Mouse (Mus musculus) midbrain, embryonic 11.5 days (tissue): ENCODE data around the gene Naa38. TPM values are rescaled to one million over a fixed set of nuclear protein-coding genes. Genes with fewer than 3 reads are reported as not detected.

Experiments used
- ATAC-seq: fragments of 200-750 bp; cut with Nextera tagmentation; 2 replicates; pipeline ENCODE4 v1.8.0; 2017; ENCODE audit warnings: moderate TSS enrichment, moderate library complexity; ENCODE audit not compliant: low FRiP score
- DNase-seq: peaks from one replicate; pipeline ENCODE4 v3.0.0; 2015; ENCODE audit warnings: low spot score; ENCODE audit errors: missing footprints
- H3K27ac ChIP-seq: fragments of 300-500 bp; sonication (generic); 2 replicates; pipeline ENCODE4 v1.5.1; 2014; ENCODE audit warnings: low read depth, low read length
- H3K27me3 ChIP-seq: fragments of 300-500 bp; sonication (generic); 2 replicates; pipeline ENCODE4 v1.6.1; 2014; ENCODE audit warnings: mild to moderate bottlenecking, low read length, moderate library complexity, mixed read lengths; ENCODE audit not compliant: control insufficient read depth, insufficient read depth
- H3K36me3 ChIP-seq: fragments of 300-500 bp; sonication (generic); 2 replicates; pipeline ENCODE4 v1.6.1; 2014; ENCODE audit warnings: mild to moderate bottlenecking, low read length, moderate library complexity, mixed read lengths; ENCODE audit not compliant: control insufficient read depth, insufficient read depth
- H3K4me1 ChIP-seq: fragments of 300-500 bp; sonication (generic); 2 replicates; pipeline ENCODE4 v1.6.1; 2014; ENCODE audit warnings: low read length; ENCODE audit not compliant: control insufficient read depth, insufficient read depth
- H3K4me2 ChIP-seq: fragments of 300-500 bp; sonication (generic); 2 replicates; pipeline ENCODE4 v1.6.1; 2014; ENCODE audit warnings: mild to moderate bottlenecking, moderate library complexity
- H3K4me3 ChIP-seq: fragments of 300-500 bp; sonication (generic); 2 replicates; pipeline ENCODE4 v1.5.1; 2014; ENCODE audit warnings: low read depth, low read length
- H3K9ac ChIP-seq: fragments of 300-500 bp; sonication (generic); 2 replicates; pipeline ENCODE4 v1.6.1; 2014; ENCODE audit warnings: low read length
- H3K9me3 ChIP-seq: fragments of 300-500 bp; sonication (generic); 2 replicates; pipeline ENCODE4 v1.6.1; 2016; ENCODE audit warnings: low read length; ENCODE audit not compliant: control insufficient read depth
- WGBS: fragments of 180-500 bp; shearing (Covaris S2); extraction: QIAGEN DNeasy Blood & Tissue Kit; methylation state at CpG from one replicate; pipeline ENCODE4 v1.1.7; 2014; 5-methylcytosine and 5-hydroxymethylcytosine counted together
- polyA plus RNA-seq: library from polyadenylated mRNA; unstranded; fragments of >200 nt; fragmentation: Nextera tagmentation; extraction: Ambion mirVana; gene quantifications from 2 replicates; pipeline ENCODE4 v1.2.1, GENCODE M21; 2014

Naa38 gene
- polyA plus RNA-seq, 1 experiment from 2014 or later = 130 TPM

DNA sequence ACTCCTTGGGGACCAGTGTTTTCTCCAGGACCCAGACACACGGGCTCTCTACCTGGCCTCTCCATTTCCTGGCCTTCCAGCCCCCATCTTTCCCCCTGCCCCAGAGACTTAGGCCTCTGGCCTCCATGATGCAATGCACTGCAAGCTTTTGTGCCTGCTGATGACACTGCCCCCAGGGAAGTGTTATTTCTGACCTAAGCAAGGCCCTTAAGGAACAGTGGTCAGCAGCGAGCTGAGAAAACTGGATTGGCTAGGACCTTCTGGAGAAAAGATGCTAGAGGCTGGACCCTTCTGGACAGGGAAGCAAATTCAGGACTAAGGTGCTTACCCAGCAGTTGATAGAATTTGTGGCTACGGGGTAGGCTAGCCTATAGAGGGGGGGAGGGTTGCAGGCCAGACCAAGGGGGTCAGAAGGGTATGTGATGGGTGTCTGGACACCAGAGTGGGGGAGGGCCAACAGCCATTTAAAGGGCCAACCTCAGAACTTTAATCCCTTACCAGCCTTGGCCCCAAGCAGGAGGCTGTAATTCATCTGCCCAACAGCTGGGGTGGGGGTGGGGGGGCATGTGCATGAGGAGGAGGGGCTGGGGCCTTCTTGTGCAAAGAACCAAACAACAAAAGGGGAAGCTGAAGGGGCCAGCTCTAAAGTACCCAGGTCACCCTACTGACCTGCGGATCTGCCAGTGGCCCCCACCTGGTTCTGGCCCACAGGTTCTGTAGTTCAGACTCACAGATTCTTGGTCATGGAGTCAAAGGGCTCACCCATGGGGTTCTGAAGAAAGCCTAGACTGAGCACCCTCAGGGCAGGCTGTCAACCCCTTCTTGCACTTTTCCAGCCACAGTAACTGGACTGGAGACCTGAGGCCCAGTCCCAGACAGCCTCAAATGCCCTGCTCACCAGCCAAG is 19.4 kb downstream of the Naa38 start:
- Histone ChIP-seq H3K4me2 (peak overlapping the region; percentile 91), H3K27ac (peak overlapping the region; percentile 99), H3K4me3 (peak overlapping the region; percentile 84), H3K4me1 (peaks cover 53% of the 10 kb centered on the region), H3K36me3 (no peaks in the 10 kb centered on the region), H3K9ac (peak overlapping the region; percentile 99), H3K9me3 (no peaks in the 10 kb centered on the region), H3K27me3 (no peaks in the 10 kb centered on the region)
- no peak for ATAC-seq
- no peak for DNase-seq
- WGBS = 11% methylated on average over 4 of the region's 4 CpGs

DNA sequence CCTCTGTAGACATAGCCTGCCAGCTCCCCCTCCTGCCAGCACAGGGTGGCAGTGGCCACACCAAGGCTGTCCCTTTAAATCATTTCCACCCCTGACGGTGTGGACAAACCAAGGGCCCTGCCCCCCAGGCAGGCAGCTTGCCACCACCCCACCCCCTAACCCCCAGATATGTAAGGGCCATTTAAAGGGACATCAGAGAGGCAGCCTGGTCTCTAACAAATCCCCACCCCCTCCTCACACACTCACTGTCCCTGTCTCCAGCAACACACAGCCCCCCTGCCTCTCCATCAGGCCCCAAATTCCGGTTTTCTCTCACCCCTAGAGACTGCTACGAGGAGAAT is 20.0 kb downstream of the Naa38 start:
- DNase-seq (peak; percentile 95), ATAC-seq (0 out of 2 replicates have a peak, but pooled peaks have one; percentile 3)
- peak overlapping the region; percentile 99 for H3K9ac ChIP-seq
- H3K27ac ChIP-seq = peak overlapping the region; percentile 99
- H3K4me2 ChIP-seq = peak overlapping the region; percentile 91
- H3K4me3 ChIP-seq = peak overlapping the region; percentile 84
- peaks cover 58% of the 10 kb centered on the region for H3K4me1 ChIP-seq
- H3K9me3 ChIP-seq = no peaks in the 10 kb centered on the region
- WGBS = 0% methylated on average over 3 of the region's 3 CpGs
- no peaks in the 10 kb centered on the region for H3K36me3 ChIP-seq
- no peaks in the 10 kb centered on the region for H3K27me3 ChIP-seq

DNA sequence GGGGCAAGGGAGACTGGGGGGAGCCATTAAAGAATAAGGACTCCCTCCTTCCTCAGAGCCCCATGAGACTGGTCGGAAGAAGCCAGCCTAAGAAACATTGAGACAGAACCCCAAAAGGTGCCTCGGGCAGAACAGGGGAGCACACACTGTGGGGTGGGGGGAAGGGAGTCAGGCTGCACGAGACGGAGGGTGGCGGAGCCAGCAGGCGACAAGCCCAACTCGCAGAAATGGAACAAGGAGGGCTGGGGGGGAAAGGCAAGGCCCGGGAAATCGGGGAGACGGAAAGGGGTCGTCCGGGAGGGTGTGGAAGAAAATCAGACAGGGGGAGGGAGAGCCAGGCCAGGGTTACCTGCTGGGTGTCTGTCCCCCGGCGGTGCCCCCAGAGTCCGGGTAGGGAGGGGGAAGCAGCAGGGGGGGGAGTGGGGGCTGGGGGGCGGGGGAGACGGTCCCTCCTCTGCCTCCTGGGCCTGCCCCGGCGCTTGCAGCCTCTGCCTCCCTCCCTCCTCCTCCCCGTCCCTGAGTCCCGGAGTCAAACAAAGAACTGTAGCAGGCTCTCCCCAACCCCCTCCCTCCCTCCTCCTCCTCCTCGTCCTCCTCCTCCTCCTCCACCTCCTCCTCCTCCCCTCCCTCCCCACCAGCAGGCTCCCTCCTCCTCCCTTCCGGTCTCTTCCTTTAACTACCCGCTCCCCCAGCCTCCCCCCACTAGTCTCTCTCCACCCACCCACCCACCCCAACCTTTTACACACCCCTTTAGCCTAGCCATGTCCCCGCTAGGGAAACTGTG is 20.6 kb downstream of the Naa38 start:
- peak overlapping the region; percentile 91 for H3K4me2 ChIP-seq
- peak; percentile 93 for DNase-seq
- peak overlapping the region; percentile 84 for H3K4me3 ChIP-seq
- H3K4me1 ChIP-seq = peaks cover 63% of the 10 kb centered on the region
- H3K9me3 ChIP-seq = no peaks in the 10 kb centered on the region
- no peaks in the 10 kb centered on the region for H3K36me3 ChIP-seq
- peaks cover 1% of the 10 kb centered on the region for H3K27me3 ChIP-seq
- H3K9ac ChIP-seq = peak overlapping the region; percentile 99
- H3K27ac ChIP-seq = peak overlapping the region; percentile 99
- ATAC-seq = 0 out of 2 replicates have a peak, but pooled peaks have one; percentile 13
- WGBS = 0% methylated on average over 12 of the region's 25 CpGs

DNA sequence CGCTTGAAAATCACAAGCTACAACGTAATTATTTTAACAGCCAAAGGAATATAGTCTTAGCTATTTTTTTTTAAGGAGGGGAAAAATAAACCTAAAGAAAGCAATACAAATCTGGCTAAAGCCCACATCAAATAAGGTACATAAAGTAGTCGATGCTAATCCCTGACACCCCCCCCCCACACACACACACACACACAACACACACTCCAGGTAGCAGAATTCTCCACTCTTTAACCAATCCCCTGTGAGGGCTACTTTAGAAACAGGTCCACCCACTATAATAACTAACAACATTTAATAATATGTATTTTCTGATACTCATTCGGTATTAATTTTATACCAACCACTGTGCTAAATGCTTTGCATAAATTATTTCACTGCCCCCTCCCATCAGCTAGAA is 21.2 kb downstream of the Naa38 start:
- Histone ChIP-seq H3K9me3 (no peaks in the 10 kb centered on the region), H3K27me3 (peaks cover 8% of the 10 kb centered on the region), H3K4me2 (peak overlapping the region; percentile 69), H3K36me3 (no peaks in the 10 kb centered on the region), H3K27ac (peak overlapping the region; percentile 99), H3K4me3 (peak overlapping the region; percentile 84), H3K4me1 (peaks cover 67% of the 10 kb centered on the region), H3K9ac (peak overlapping the region; percentile 65)
- no peak for ATAC-seq
- DNase-seq = peak; percentile 91
- WGBS = 0% methylated on average over 4 of the region's 4 CpGs

DNA sequence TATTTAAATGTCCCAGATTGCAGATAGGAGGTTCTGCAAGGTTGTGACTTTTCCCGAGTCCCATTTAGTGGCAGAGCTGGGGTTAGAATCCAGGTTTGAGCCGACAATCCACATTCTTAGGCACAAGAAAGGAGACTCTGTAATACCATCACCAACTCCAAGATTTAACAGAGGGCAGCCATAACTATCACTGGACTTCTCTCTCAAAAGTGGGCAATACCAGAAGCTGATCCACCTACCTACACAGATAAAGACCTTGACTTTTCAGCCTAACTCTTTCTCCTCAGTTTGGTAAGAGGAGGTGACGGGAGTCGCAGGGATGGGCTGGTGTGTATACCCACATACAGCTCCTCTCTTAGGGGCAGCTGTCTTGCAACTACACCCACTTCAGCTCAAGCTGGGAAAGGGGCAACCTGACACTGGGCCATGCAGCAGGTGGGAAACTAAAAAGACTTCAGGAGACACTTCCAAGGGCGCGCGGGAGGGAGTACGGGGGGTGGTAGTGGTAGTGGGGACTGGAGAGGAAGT is 21.7 kb downstream of the Naa38 start:
- Histone ChIP-seq H3K4me3 (peak overlapping the region; percentile 84), H3K4me1 (peaks cover 62% of the 10 kb centered on the region), H3K4me2 (peak overlapping the region; percentile 69), H3K27ac (peak overlapping the region; percentile 99), H3K9me3 (no peaks in the 10 kb centered on the region), H3K36me3 (no peaks in the 10 kb centered on the region), H3K27me3 (peaks cover 12% of the 10 kb centered on the region), H3K9ac (peak overlapping the region; percentile 65)
- under 1% methylated on average over 8 of the region's 8 CpGs for WGBS
- peak; percentile 92 for DNase-seq
- no peak for ATAC-seq

DNA sequence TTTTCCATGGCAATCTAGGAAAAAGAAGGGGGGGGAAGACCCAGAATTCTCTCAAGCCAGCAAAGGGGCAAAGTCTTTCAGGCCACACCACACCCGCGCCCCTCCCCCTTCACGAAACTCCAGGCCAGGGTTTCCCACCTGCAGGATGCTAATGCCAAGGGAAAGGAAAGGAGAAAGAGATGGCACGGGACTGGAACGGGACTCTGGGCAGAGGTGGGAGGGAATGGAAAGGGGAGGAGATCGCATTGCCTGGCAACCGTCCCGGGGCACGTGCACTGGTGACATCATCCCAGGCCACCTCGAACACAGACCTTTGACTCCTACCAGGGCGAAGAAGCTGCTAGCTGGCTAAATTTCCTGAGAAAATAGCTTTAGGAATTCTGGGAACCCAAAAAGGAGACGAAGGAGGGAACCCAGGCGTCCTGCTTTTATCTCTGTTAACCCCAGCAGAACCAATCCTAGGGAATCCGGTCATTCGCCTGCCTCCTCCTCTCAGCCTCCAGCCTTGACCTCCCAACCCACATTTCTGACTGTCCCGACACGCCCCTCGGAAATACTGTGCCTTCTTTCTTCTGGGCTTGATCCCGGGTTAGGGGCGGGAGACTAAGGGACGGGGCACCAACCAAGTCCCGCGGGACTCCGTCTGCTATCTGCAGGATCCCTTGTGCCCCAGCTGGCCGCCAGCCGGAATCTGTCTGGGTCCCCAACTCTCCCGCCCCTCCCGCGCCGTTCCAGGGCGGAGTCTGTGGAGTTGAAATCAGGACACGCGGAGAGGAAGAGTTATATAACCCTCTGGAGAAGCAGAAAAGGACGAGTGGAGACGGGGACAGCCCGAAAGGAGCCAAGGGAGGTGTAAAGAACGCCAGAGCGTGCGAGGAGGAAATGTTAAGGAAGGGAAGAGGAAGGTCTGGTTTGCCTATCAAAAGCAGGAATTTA is 22.4 kb downstream of the Naa38 start:
- peak overlapping the region; percentile 84 for H3K4me3 ChIP-seq
- peak; percentile 57 for ATAC-seq
- peak; percentile 99 for DNase-seq
- no peaks in the 10 kb centered on the region for H3K36me3 ChIP-seq
- under 1% methylated on average over 39 of the region's 39 CpGs for WGBS
- H3K4me1 ChIP-seq = peaks cover 55% of the 10 kb centered on the region
- no peaks in the 10 kb centered on the region for H3K9me3 ChIP-seq
- peaks cover 19% of the 10 kb centered on the region for H3K27me3 ChIP-seq
- H3K9ac ChIP-seq = peak overlapping the region; percentile 65
- peak overlapping the region; percentile 99 for H3K27ac ChIP-seq
- peak overlapping the region; percentile 69 for H3K4me2 ChIP-seq

DNA sequence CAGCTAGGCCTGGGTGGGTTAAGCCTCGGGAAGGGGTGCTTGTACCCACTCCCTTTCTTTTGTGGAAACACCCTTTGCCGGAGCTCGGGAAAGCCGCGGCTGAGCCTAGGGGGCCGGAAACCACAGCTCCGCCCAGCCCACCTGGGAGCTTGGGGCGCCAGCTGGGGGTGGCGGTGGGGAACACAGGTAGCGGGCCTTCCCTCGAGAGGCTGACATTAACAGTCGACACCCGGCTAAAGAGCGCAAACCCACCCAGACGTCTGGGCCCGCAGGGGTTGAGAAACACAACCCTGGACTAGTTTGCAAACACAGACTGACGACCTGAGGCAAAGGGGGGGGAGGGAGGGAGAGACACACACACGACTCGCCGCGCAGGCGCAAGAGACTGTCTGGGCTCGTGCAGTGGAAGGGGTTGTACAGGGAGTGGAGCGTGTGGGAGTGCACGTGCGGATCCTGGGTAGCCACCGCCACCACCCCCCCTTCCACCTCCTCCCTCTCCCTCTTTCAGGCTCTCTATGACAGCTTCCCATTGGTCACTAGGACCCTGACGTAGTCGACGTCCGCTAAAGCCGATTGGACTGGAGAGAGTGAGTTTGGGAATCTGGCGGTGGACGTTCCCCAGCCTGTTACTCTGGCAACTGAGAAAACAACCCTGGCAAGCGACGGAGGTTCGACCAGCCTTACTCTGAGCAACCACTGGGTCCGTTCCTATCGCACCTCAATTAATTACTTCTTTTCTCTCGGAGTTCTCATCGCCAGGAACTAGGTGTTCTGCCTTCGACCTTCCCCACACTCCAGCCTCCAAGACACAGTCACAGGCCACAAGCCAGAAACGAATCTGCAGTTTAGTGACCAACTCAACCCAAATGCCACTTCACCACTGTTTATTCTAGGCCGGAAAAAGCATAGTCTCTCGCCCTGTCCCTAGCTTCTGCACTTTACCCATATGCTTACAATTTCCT is 23.5 kb downstream of the Naa38 start:
- peak overlapping the region; percentile 69 for H3K4me2 ChIP-seq
- H3K9ac ChIP-seq = peak overlapping the region; percentile 65
- H3K27me3 ChIP-seq = peaks cover 22% of the 10 kb centered on the region
- H3K4me1 ChIP-seq = peaks cover 44% of the 10 kb centered on the region
- peak; percentile 87 for ATAC-seq
- no peaks in the 10 kb centered on the region for H3K36me3 ChIP-seq
- peak; percentile 99 for DNase-seq
- peak overlapping the region; percentile 99 for H3K27ac ChIP-seq
- H3K4me3 ChIP-seq = peak overlapping the region; percentile 84
- under 1% methylated on average over 43 of the region's 45 CpGs for WGBS
- H3K9me3 ChIP-seq = no peaks in the 10 kb centered on the region
